Mouse (Mus musculus) gastrocnemius, adult 8-10 months (tissue): ENCODE measurements around the gene Manba. TPM values are rescaled to one million over a fixed set of nuclear protein-coding genes. Genes with fewer than 3 reads are reported as not detected.
A peak's percentile ranks its signal among the peaks of the same experiment; 100 is the strongest.
"Not testable (repeated sequence)": the region's sequence is repeated elsewhere in the genome, so short reads cannot be mapped to it uniquely, and the experiment has no call there.

ENCODE experiments used
- DNase-seq, 2 experiments: peaks; one replicate each; pipeline ENCODE4 v3.0.0; 2022; ENCODE audit warnings: low spot score in 2 of 2
- total RNA-seq, 4 experiments: library from RNA; stranded (reverse); gene quantifications; 2 replicates each; pipeline ENCODE4 v1.2.4; 2022

Manba gene
- 1 to 10 TPM; 3.0 to 3.6 (median 3.4) TPM for total RNA-seq

- peak; percentile 61 to 74 for DNase-seq
Measured at GRCm38 (mm10) chr3:135485128-135485899, at the start of gene Manba. Manba (plus strand) TSS chr3:135485611.

DNA sequence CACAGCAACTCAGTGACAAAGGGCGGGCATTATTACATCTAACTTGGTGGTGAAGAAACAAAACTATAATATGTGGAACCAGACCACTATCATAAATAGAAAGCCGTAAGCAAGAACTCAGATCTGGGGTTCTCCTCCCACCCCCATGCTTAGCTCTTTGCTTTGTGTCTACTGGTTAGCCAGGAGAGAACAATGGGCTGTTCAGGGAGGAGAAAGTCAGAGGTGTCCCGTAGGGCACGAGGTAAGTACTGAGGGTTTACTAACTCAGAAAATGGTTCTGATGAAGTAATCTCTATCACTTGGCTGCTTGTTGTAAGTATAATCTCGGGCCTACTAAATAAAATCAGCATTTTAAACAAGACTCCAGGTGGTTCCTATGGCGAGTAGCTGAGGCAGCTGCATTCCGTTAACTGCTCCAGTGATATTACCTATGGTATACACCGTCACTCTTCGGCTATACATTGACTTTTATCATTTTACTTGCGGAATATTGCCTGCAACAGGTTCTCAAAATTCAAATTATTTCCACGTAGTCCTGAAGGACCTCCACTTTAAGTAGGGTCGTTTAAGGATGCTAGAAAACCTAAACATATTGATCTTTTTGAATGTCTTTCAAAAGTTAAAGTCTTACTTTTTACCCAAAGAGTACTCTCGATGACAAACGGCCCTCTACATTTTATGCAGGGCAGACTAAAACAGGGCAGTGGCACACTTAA is 48.4 kb upstream of the Manba start:
- no peak for DNase-seq

- DNase-seq = peak; percentile 98 to 99
Measured at GRCm38 (mm10) chr3:135437758-135438495, 47.5 kb upstream of the Manba start, which contains the start of gene Ube2d3. Ube2d3 (plus strand) TSS chr3:135438149.

- DNase-seq = peak; percentile 90 to 93
Measured at GRCm38 (mm10) chr3:135438531-135438912, 46.9 kb upstream of the Manba start.

DNA sequence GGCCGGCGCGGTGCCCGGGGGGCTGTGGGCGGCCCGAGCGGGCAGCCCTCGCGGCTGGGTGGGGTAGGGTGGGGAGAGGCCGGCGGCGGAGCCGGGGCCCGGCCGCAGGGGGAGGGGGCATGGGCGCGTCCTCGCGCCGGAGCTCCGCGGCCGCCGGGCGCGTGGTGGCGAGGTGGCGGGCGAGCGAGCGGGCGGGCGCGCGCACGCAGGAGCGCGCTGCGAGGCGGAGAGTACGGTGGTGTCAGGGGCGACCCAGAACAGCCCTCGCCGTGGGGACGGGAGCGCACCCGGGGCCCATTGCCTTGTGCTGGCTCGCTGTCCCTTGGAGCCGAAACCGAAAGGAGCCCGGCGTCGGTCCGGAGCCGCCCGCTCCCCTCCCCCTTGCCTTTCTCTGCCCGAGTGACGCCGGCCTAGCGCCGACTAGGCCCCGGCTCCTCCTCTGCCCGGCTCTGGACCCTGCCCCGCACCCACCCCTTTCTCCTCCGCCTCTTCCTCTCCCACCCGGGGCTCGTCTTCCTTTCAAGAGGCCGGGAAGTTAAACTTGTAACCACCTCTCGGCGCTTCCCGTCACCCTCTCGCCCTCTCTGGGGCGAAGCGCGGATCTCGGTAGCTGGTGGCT is 46.4 kb upstream of the Manba start:
- DNase-seq = peak; percentile 64 to 74

- DNase-seq = no peak
Measured at GRCm38 (mm10) chr3:135439651-135440050, 45.8 kb upstream of the Manba start.

- no peak for DNase-seq
Measured at GRCm38 (mm10) chr3:135440221-135440620, 45.2 kb upstream of the Manba start.

DNA sequence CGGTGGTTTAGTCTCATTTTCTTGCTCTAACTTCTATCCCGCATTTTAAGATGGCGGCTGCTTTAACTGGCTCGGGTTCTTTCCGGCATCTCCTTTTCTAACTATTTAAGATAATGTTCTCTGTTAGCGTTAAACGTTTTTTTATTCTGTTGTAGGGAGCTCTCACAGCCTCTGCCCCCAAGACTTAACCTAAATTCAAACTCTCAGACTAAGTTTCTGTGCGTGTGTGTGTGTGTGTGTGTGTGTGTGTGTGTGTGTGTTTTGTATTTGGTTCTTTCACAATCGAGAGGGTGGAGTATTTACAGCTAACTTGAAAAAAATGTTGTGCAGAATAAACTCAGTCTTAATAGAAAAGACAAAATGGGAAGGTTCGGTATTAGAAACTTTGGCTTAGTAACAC is 44.8 kb upstream of the Manba start:
- no peak for DNase-seq

DNA sequence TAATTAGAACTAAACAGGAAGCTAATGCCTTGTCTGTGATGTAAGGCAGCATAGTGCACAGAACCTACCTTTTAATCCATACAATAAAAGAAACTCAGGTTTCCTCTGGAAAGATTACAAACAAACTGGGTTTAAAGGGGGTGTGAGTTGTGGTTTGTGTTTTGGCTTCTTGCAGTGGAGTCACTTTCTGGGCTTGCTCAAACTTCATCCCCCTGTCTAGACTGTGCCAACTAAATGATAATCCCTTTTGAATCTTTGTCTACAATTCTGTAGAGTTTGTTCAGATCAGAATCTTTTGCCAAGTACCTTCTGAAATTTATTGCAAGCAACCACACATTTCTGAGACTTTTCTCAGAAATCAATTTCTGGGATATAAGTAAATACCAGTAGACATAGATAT is 40.5 kb upstream of the Manba start:
- no peak for DNase-seq

- no peak for DNase-seq
Measured at GRCm38 (mm10) chr3:135458981-135459380, 26.4 kb upstream of the Manba start.

GRCm38 (mm10) chr3:135468402-135468801 is 17.0 kb upstream of the Manba start:
- no peak for DNase-seq

- DNase-seq = no peak
Measured at GRCm38 (mm10) chr3:135469146-135469545, 16.3 kb upstream of the Manba start.

DNA sequence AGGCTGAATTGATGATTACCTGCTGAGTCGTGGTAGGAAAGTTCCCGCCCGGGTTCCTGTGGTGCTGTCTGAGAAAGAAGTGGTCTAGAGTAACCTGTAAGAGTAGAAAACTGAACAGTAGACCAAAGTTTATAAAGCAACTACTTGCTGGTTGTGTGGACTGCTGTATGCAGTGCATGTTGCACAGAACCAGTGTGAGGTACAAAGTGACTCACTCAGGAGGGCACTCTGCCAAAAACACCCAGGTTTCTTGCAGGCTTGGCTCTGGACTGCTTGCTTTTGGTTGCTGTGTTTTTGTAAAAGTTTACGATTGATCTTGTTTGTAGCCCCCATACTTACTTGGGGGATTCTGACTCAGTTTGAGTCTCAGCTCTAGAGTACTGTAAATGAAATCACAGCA is 15.4 kb upstream of the Manba start:
- DNase-seq = peak; percentile 32 to 35

DNA sequence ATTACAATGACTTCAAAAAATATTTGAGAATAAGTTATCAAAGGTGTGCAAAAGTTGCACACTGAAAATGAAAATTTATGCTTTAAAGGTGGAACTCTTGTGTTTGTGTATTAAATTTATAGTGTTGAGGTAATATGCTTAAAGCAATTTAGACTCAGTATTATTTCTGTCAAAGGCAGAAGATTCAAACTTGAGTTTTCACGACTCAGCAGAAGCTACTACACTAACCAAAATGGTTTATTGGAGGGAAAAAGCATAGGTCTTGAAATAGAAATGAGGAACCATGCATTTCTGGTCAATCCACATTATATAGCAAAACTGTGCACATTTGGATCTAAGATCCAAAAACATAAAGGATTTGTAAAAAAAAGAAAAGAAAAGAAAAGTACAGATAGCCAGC is 14.6 kb upstream of the Manba start:
- no peak for DNase-seq

- no peak for DNase-seq
Measured at GRCm38 (mm10) chr3:135475025-135475424, 10.4 kb upstream of the Manba start.

DNA sequence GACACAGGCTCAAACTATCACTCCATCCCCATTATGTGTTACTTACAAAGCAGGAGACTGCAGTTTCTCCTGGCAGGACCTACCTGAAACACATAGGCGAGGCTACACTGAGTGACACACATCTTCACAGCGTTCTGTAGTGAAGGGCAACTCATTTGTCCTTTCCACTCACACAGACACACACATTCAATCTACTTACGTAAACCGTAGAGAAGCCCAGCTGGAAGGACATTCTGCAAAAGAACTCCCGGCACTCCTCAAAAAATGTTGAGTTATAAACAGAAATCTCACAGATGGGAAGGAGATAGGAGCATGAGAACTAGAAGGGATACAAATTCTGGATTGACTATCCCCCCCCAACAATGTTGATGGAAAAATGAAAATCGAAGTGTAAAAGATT is 9.1 kb upstream of the Manba start:
- no peak for DNase-seq

DNA sequence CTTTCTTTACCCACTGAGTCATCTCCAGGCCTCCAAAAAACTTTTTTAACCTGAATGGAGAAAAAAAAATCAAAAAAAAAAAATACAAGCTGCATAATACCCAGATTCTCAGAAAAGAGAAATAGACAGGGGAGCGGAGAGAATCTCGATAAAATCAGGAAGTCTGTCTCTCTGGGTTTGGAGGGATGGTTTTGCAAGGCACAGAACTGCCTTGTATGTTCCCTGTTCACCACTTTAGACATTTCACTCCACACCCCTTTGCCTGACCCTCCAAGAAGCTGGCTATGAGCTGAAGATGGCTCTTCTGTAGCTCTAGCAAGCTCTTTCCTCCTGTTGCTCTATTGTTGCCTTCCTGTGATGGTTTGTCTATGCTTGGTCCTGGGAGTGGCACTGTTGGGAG is 8.4 kb upstream of the Manba start:
- no peak for DNase-seq

GRCm38 (mm10) chr3:135479090-135479489 is 6.3 kb upstream of the Manba start:
- DNase-seq = not testable (repeated sequence)

DNA sequence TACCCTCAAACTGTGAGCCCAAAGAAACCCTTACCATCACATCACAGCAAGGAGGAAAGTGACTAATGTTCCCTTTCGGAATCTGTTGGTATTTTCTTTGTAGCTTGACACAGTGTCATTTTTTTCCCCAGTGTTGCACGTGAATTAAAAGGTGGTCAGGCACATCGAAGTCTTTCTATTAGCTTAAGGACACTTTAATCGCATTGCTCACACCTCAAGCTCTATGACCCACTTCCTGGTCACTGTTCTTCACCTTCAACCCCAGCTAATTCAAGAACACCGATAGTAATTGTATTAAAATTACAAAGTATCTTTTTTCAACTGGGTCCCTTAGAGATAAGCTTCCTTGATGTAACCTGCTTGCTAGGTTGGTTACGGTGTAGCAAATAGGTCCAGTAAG is 4.6 kb upstream of the Manba start:
- DNase-seq = no peak

DNA sequence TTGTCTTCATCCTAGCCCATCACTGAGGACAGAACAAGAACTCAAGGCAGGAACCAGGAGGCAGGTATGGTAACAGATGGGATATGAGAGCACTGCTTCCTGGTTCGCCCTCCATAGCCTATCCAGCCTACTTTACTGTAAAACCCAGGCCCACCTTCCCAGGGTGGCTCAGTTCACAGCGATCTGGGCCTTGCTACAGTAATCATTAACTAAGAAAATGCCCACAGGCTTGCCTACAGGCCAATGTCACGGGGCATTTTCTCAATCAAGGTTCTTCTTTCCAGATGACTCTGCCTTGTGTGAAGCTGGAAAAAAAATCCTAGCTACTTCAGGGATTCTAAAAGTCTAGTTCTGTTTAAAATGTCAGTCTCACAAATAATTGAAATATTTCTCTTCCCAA is 3.8 kb upstream of the Manba start:
- DNase-seq = no peak

- not testable (repeated sequence) for DNase-seq
Measured at GRCm38 (mm10) chr3:135484650-135485049, 761 bp upstream of the Manba start.

- DNase-seq = no peak
Measured at GRCm38 (mm10) chr3:135485900-135486241, 460 bp downstream of the Manba start.
